Mouse (Mus musculus) regulatory T cell (primary cell): ENCODE measurements around the gene Trpm7.

Experiments used
- in situ Hi-C: fragments of 300-600 bp; cut with MboI, MseI; formaldehyde crosslinking; loops from one replicate; pipeline ENCODE4 v1.15.1; 2025; ENCODE audit warnings: high pct_unique_total_duplicates

The Trpm7 gene

GRCm38 (mm10) chr2:126816644-126817347 lies 59.2 kb downstream of the Trpm7 start:
- in situ Hi-C loops = no loop called here

- in situ Hi-C loops = no loop called here
Observed at GRCm38 (mm10) chr2:126815822-126816221, 60.2 kb downstream of the Trpm7 start.

- in situ Hi-C loops = no loop called here
Observed at GRCm38 (mm10) chr2:126801980-126802379, 74.0 kb downstream of the Trpm7 start.

- in situ Hi-C loops = loop anchor here (25.0 kb wide), 1 partner anchor 1014 kb away; no protein-coding TSS in a partner anchor
Observed at GRCm38 (mm10) chr2:126798455-126798854, 77.6 kb downstream of the Trpm7 start.

GRCm38 (mm10) chr2:126795708-126796107 lies 80.3 kb downstream of the Trpm7 start:
- in situ Hi-C loops = loop anchor here (25.0 kb wide), 1 partner anchor 1017 kb away; no protein-coding TSS in a partner anchor

- in situ Hi-C loops = loop anchor here (25.0 kb wide), 1 partner anchor 1020 kb away; no protein-coding TSS in a partner anchor
Observed at GRCm38 (mm10) chr2:126792611-126793010, 83.4 kb downstream of the Trpm7 start.

- in situ Hi-C loops = loop anchor here (25.0 kb wide), 1 partner anchor 1024 kb away; no protein-coding TSS in a partner anchor
Observed at GRCm38 (mm10) chr2:126787721-126788342, 88.2 kb downstream of the Trpm7 start.

GRCm38 (mm10) chr2:126783370-126783769 lies 92.7 kb downstream of the Trpm7 start, which contains the start of gene Usp50:
TSS of gene Usp50 (minus strand) at chr2:126783470.
- in situ Hi-C loops = loop anchor here (25.0 kb wide), 1 partner anchor 1029 kb away; no protein-coding TSS in a partner anchor

- in situ Hi-C loops = loop anchor here (25.0 kb wide), 1 partner anchor 1030 kb away; no protein-coding TSS in a partner anchor
Observed at GRCm38 (mm10) chr2:126782433-126782832, 93.6 kb downstream of the Trpm7 start.

- in situ Hi-C loops = loop anchor here (25.0 kb wide), 1 partner anchor 1031 kb away; no protein-coding TSS in a partner anchor
Observed at GRCm38 (mm10) chr2:126781478-126781877, 94.6 kb downstream of the Trpm7 start.

- in situ Hi-C loops = loop anchor here (25.0 kb wide), 1 partner anchor 1032 kb away; no protein-coding TSS in a partner anchor
Observed at GRCm38 (mm10) chr2:126780286-126780685, 95.7 kb downstream of the Trpm7 start.

GRCm38 (mm10) chr2:126778806-126779205 lies 97.2 kb downstream of the Trpm7 start:
- in situ Hi-C loops = loop anchor here (25.0 kb wide), 1 partner anchor 1033 kb away; no protein-coding TSS in a partner anchor

- in situ Hi-C loops = loop anchor here (25.0 kb wide), 1 partner anchor 1036 kb away; no protein-coding TSS in a partner anchor
Observed at GRCm38 (mm10) chr2:126776416-126776815, 99.6 kb downstream of the Trpm7 start.

- in situ Hi-C loops = loop anchor here (25.0 kb wide), 1 partner anchor 1036 kb away; no protein-coding TSS in a partner anchor
Observed at GRCm38 (mm10) chr2:126775951-126776350, 100.1 kb downstream of the Trpm7 start.

GRCm38 (mm10) chr2:126772217-126772616 lies 103.8 kb downstream of the Trpm7 start:
- in situ Hi-C loops = no loop called here

GRCm38 (mm10) chr2:126769431-126770181 lies 106.4 kb downstream of the Trpm7 start:
- in situ Hi-C loops = no loop called here

GRCm38 (mm10) chr2:126768194-126768593 lies 107.8 kb downstream of the Trpm7 start:
- in situ Hi-C loops = no loop called here

- in situ Hi-C loops = no loop called here
Observed at GRCm38 (mm10) chr2:126767599-126767998, 108.4 kb downstream of the Trpm7 start.

- in situ Hi-C loops = no loop called here
Observed at GRCm38 (mm10) chr2:126765867-126766582, 110.0 kb downstream of the Trpm7 start.

- in situ Hi-C loops = no loop called here
Observed at GRCm38 (mm10) chr2:126759351-126759750, 116.7 kb downstream of the Trpm7 start.

GRCm38 (mm10) chr2:126755664-126756063 lies 120.4 kb downstream of the Trpm7 start:
- in situ Hi-C loops = no loop called here
